ENCODE assay signal across 8 mouse cellular contexts in genomic region chr17:21536096-21536495, GRCm38 (mm10). TPM values are rescaled to one million over a fixed set of nuclear protein-coding genes. Genes with fewer than 3 reads are reported as not detected.
DNase-seq lines count a peak whose midpoint lies in the region; ATAC-seq and TF ChIP-seq lines count a peak whose summit lies in the region.

No protein-coding gene starts in this region.

- 27% methylated on average over 7 of the region's 7 CpGs for WGBS in lung, postnatal 0 days
- WGBS in forebrain, embryonic 10.5 days = 44% methylated on average over 7 of the region's 7 CpGs
- 30% methylated on average over 7 of the region's 7 CpGs for WGBS in limb, embryonic 15.5 days
- WGBS in stomach, embryonic 14.5 days = 34% methylated on average over 7 of the region's 7 CpGs

- H3K27ac ChIP-seq in lung, postnatal 0 days (ENCODE audit: low read length) = peak overlapping the region; percentile 67; the same call in 1 of the 2 replicates
- H3K27ac ChIP-seq in forebrain, embryonic 10.5 days = no peak overlapping the region
- peak overlapping the region; percentile 75; the same call in 1 of the 2 replicates for H3K27ac ChIP-seq in limb, embryonic 15.5 days
- H3K27ac ChIP-seq in stomach, embryonic 14.5 days (ENCODE audit: low read length) = no peak overlapping the region

- no peak for ATAC-seq in lung, postnatal 0 days
- ATAC-seq in limb, embryonic 15.5 days (ENCODE audit: insufficient number of reproducible peaks, low FRiP score, low TSS enrichment, low read depth) = no peak
- no peak for ATAC-seq in stomach, embryonic 14.5 days (ENCODE audit: insufficient number of reproducible peaks, insufficient read depth, low FRiP score, low read depth)

- H3K4me2 ChIP-seq in lung, postnatal 0 days (replicated peaks; ENCODE audit: low read depth, low read length) = peak overlapping the region; percentile 87
- peak overlapping the region; percentile 77 for H3K4me2 ChIP-seq in limb, embryonic 15.5 days
- H3K4me2 ChIP-seq in stomach, embryonic 14.5 days (replicated peaks; ENCODE audit: low read depth, low read length) = peak overlapping the region; percentile 73

- TF ChIP-seq CTCF in lung, postnatal 0 days (IDR thresholded peaks at IDR 0.05) = no peak

- no peak for DNase-seq in lung, postnatal 0 days (ENCODE audit: low spot score)
- no peak for DNase-seq in lung, postnatal 25 days (ENCODE audit: low spot score)
- DNase-seq in forebrain, embryonic 10.5 days (ENCODE audit: extremely low spot score, low spot score) = no peak
- no peak for DNase-seq in left cerebral cortex, postnatal 10 days (ENCODE audit: extremely low spot score in 1 of 2, low spot score in 2 of 2)
- no peak for DNase-seq in right cerebral cortex, adult 2 months (ENCODE audit: low spot score in 2 of 2)
- DNase-seq in layer of hippocampus, adult 11-12 months (ENCODE audit: low spot score) = no peak

- intact Hi-C loops in left cerebral cortex, postnatal 10 days (cut with DNase I) = no loop called here

- H3K9ac ChIP-seq in lung, postnatal 0 days (replicated peaks; ENCODE audit: low read depth) = peak overlapping the region; percentile 52
- H3K9ac ChIP-seq in limb, embryonic 15.5 days = peak overlapping the region; percentile 31; the same call in 1 of the 2 replicates
- H3K9ac ChIP-seq in stomach, embryonic 14.5 days (replicated peaks; ENCODE audit: low read depth, low read length) = peak overlapping the region; percentile 32; the same call in 1 of the 2 replicates

- no peaks in the 10 kb centered on the region for H3K9me3 ChIP-seq in lung, postnatal 0 days (ENCODE audit: low read length)
- 0 out of 2 replicates have a peak, but pooled peaks cover 3% of the 10 kb centered on the region for H3K9me3 ChIP-seq in forebrain, embryonic 10.5 days
- H3K9me3 ChIP-seq in limb, embryonic 15.5 days = no peaks in the 10 kb centered on the region
- H3K9me3 ChIP-seq in stomach, embryonic 14.5 days (ENCODE audit: control insufficient read depth, low read depth, low read length) = no peaks in the 10 kb centered on the region

- H3K4me1 ChIP-seq in lung, postnatal 0 days (ENCODE audit: insufficient read depth, low read depth, low read length) = peaks cover 12% of the 10 kb centered on the region; the same call in 1 of the 2 replicates
- H3K4me1 ChIP-seq in forebrain, embryonic 10.5 days = peaks cover 32% of the 10 kb centered on the region
- peaks cover 22% of the 10 kb centered on the region for H3K4me1 ChIP-seq in limb, embryonic 15.5 days
- H3K4me1 ChIP-seq in stomach, embryonic 14.5 days (ENCODE audit: control insufficient read depth, insufficient read depth, low read length) = peaks cover 10% of the 10 kb centered on the region; the same call in 1 of the 2 replicates

- H3K27me3 ChIP-seq in lung, postnatal 0 days (replicated peaks; ENCODE audit: insufficient read depth, low read length) = no peaks in the 10 kb centered on the region
- H3K27me3 ChIP-seq in forebrain, embryonic 10.5 days (ENCODE audit: poor library complexity, severe bottlenecking) = no peaks in the 10 kb centered on the region
- no peaks in the 10 kb centered on the region for H3K27me3 ChIP-seq in limb, embryonic 15.5 days
- no peaks in the 10 kb centered on the region for H3K27me3 ChIP-seq in stomach, embryonic 14.5 days (ENCODE audit: control insufficient read depth, insufficient read depth, low read length)

- peak overlapping the region; percentile 48 for H3K4me3 ChIP-seq in lung, postnatal 0 days (ENCODE audit: low read depth, low read length)
- H3K4me3 ChIP-seq in forebrain, embryonic 10.5 days = peak overlapping the region; percentile 59
- peak overlapping the region; percentile 59 for H3K4me3 ChIP-seq in limb, embryonic 15.5 days
- peak overlapping the region; percentile 52 for H3K4me3 ChIP-seq in stomach, embryonic 14.5 days (ENCODE audit: low read depth, low read length)

- TF ChIP-seq EP300 in lung, postnatal 0 days (IDR thresholded peaks at IDR 0.05) = no peak

- H3K36me3 ChIP-seq in lung, postnatal 0 days (ENCODE audit: insufficient read depth, low read length) = no peaks in the 10 kb centered on the region
- no peaks in the 10 kb centered on the region for H3K36me3 ChIP-seq in forebrain, embryonic 10.5 days (replicated peaks)
- no peaks in the 10 kb centered on the region for H3K36me3 ChIP-seq in limb, embryonic 15.5 days
- no peaks in the 10 kb centered on the region for H3K36me3 ChIP-seq in stomach, embryonic 14.5 days (ENCODE audit: control insufficient read depth, insufficient read depth, low read length)

RNA-seq across cellular contexts. Expression of gene Zfp52, which starts 0.8 kb away (rescaled TPM):
- 3.4 and 3.9 TPM in 2 replicates for polyA plus RNA-seq in lung, postnatal 0 days (2015; fragmentation: Nextera tagmentation; extraction: Ambion mirVana)
- polyA plus RNA-seq in forebrain, embryonic 10.5 days (2016; fragmentation: Nextera tagmentation; extraction: Ambion mirVana) = 2.0 and 2.1 TPM in 2 replicates
- 5.4 and 5.5 TPM in 2 replicates for polyA plus RNA-seq in limb, embryonic 15.5 days (2015; fragmentation: Nextera tagmentation; extraction: Ambion mirVana)
- polyA plus RNA-seq in stomach, embryonic 14.5 days (2014; fragmentation: Nextera tagmentation; extraction: Ambion mirVana) = 4.0 and 4.9 TPM in 2 replicates
- 1 to 10 TPM; 7.1 to 7.2 TPM for total RNA-seq in left cerebral cortex, postnatal 10 days (2021)

RNA-seq across cellular contexts. Expression of gene Zfp948, which starts 30.7 kb away (rescaled TPM):
- 12.7 TPM in 2 replicates for polyA plus RNA-seq in lung, postnatal 0 days (2015; fragmentation: Nextera tagmentation; extraction: Ambion mirVana)
- polyA plus RNA-seq in forebrain, embryonic 10.5 days (2016; fragmentation: Nextera tagmentation; extraction: Ambion mirVana) = 13.9 and 14.5 TPM in 2 replicates
- 19.9 and 22.3 TPM in 2 replicates for polyA plus RNA-seq in limb, embryonic 15.5 days (2015; fragmentation: Nextera tagmentation; extraction: Ambion mirVana)
- polyA plus RNA-seq in stomach, embryonic 14.5 days (2014; fragmentation: Nextera tagmentation; extraction: Ambion mirVana) = 25.3 and 26.6 TPM in 2 replicates
- 10 to 100 TPM; 17.1 to 17.6 TPM for total RNA-seq in left cerebral cortex, postnatal 10 days (2021)

RNA-seq across cellular contexts. Expression of gene Zfp53, which starts 47.3 kb away (rescaled TPM):
- polyA plus RNA-seq in lung, postnatal 0 days (2015; fragmentation: Nextera tagmentation; extraction: Ambion mirVana) = 8.8 and 9.0 TPM in 2 replicates
- 9.7 and 11.3 TPM in 2 replicates for polyA plus RNA-seq in forebrain, embryonic 10.5 days (2016; fragmentation: Nextera tagmentation; extraction: Ambion mirVana)
- polyA plus RNA-seq in limb, embryonic 15.5 days (2015; fragmentation: Nextera tagmentation; extraction: Ambion mirVana) = 10.6 and 11.4 TPM in 2 replicates
- 13.1 and 13.8 TPM in 2 replicates for polyA plus RNA-seq in stomach, embryonic 14.5 days (2014; fragmentation: Nextera tagmentation; extraction: Ambion mirVana)
- 1 to 10 TPM; 4.9 to 5.4 TPM for total RNA-seq in left cerebral cortex, postnatal 10 days (2021)

Comparison
In these comparisons a context has a peak if more than half of its experiments do, and no peak if none do; other contexts are left out.
1. H3K27ac ChIP-seq: peak in lung, postnatal 0 days (single experiment) and limb, embryonic 15.5 days (single experiment); none in forebrain, embryonic 10.5 days (single experiment) and stomach, embryonic 14.5 days (single experiment).
2. Peak in every context shown above with its lines, with median percentiles within 50 percentile points of each other: H3K4me2 ChIP-seq, H3K4me3 ChIP-seq and H3K9ac ChIP-seq.